Mouse (Mus musculus) forebrain, embryonic 10.5 days (tissue): ENCODE measurements around the gene Mlycd. TPM values are rescaled to one million over a fixed set of nuclear protein-coding genes. Genes with fewer than 3 reads are reported as not detected.
A peak's percentile ranks its signal among the peaks of the same experiment; 100 is the strongest.

Source experiments
- DNase-seq: peaks from one replicate; pipeline ENCODE4 v3.0.0-alpha.2; 2017; ENCODE audit warnings: low spot score; ENCODE audit errors: extremely low spot score
- H3K27ac ChIP-seq: fragments of 300-500 bp; sonication (generic); 2 replicates; pipeline ENCODE4 v1.5.1; 2016; ENCODE audit warnings: mild to moderate bottlenecking
- H3K27me3 ChIP-seq: fragments of 300-500 bp; sonication (generic); 2 replicates; pipeline ENCODE4 v1.6.1; 2016; ENCODE audit warnings: mild to moderate bottlenecking; ENCODE audit not compliant: poor library complexity, severe bottlenecking
- H3K36me3 ChIP-seq: fragments of 300-500 bp; sonication (generic); replicated peaks from 2 replicates; pipeline ENCODE4 v1.6.1; 2016; ENCODE audit warnings: mild to moderate bottlenecking, moderate library complexity
- H3K4me1 ChIP-seq: fragments of 300-500 bp; sonication (generic); 2 replicates; pipeline ENCODE4 v1.6.1; 2016
- H3K4me3 ChIP-seq: fragments of 300-500 bp; sonication (generic); 2 replicates; pipeline ENCODE4 v1.5.1; 2016; ENCODE audit warnings: mild to moderate bottlenecking, moderate library complexity
- H3K9me3 ChIP-seq: fragments of 300-500 bp; sonication (generic); 2 replicates; pipeline ENCODE4 v1.6.1; 2016; ENCODE audit warnings: mild to moderate bottlenecking, moderate library complexity
- WGBS: fragments of 180-500 bp; shearing (Covaris S2); methylation state at CpG from one replicate; pipeline ENCODE4 v1.1.7; 2016; 5-methylcytosine and 5-hydroxymethylcytosine counted together
- polyA plus RNA-seq: library from polyadenylated mRNA; unstranded; fragments of >200 nt; fragmentation: Nextera tagmentation; extraction: Ambion mirVana; gene quantifications from 2 replicates; pipeline ENCODE4 v1.2.1, GENCODE M21; 2016

Mlycd gene
- polyA plus RNA-seq, 1 experiment from 2014 or later: 9.2 TPM

DNA sequence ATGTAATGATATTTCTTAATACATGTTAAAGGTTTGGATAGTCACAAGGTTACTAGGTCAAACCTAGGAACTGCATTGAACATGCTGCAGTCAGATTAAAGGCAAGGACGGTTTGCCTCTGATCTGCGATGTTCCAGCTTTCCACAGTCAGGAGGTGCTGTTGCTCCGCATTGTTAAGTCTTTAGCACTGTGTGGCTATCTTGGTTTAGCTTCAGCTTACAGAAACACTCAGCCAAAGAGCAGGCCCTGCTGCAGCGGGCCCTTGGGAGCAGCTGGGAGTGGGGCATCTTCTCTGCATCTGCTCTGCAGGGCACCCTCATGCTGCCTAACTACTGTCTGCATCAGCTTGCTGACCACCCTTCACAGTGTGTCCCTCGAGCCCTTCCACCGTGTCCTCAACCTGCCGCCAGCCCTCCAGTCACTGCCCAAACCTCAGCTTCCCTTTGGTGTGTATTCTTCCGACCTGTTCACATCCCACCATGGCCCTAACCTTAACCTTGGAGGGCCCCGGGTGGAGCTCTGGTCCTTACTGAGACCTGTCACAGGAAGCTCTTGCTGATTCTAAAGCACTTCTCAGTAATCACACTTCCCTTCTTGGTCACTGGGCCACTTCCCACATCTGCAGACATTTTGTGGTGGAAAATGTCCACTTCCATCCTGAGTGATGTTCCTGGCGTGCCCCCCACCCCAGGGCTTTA is 17.5 kb downstream of the Mlycd start:
- DNase-seq: no peak
- Histone ChIP-seq H3K27me3 (peaks cover 42% of the 10 kb centered on the region), H3K4me1 (peaks cover 16% of the 10 kb centered on the region), H3K4me3 (no peak overlapping the region), H3K9me3 (no peaks in the 10 kb centered on the region), H3K27ac (no peak overlapping the region), H3K36me3 (peaks cover 43% of the 10 kb centered on the region)
- WGBS: 56% methylated on average over 10 of the region's 10 CpGs

DNA sequence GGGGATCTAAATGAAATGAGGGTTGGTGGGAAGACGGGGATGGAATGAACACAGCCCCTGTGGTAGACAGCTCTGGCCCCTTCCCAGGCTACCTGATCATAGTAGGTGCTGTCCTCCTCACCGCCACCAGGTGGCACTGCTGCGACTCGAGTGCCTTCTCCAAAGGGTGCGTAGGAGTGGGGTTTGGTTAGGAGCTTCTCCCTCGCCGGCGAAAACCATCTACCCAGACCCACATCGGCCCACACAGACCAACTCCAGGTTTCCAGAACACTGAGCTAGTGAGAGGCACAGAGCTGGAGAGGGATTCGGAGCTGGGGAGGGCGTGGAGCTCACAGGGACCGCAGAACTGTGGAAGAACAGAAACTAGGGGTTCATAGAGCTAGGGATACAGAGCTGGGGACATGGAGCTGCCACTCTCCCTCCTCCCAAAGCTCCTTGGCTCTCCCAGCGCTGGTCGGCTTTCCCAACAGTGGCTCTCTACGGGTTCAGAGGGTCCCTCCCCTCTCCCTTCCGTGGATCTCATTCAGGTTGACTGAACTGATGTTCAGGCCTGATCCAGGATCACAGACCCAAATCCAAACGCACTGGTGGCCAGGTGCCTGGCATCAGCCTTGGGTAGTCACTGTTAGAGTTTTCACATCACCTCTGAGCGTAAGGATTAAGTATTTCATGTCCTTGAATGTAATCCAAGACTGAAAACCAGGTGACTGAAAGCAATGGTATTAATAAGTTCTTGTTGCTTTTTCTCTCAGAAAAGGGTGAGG is 18.2 kb downstream of the Mlycd start:
- Histone ChIP-seq H3K27ac (peak overlapping the region; percentile 66), H3K4me3 (peak overlapping the region; percentile 39), H3K4me1 (peaks cover 16% of the 10 kb centered on the region), H3K9me3 (no peaks in the 10 kb centered on the region), H3K27me3 (peaks cover 42% of the 10 kb centered on the region), H3K36me3 (peaks cover 36% of the 10 kb centered on the region)
- 12% methylated on average over 18 of the region's 18 CpGs for WGBS
- peak; percentile 82 for DNase-seq

DNA sequence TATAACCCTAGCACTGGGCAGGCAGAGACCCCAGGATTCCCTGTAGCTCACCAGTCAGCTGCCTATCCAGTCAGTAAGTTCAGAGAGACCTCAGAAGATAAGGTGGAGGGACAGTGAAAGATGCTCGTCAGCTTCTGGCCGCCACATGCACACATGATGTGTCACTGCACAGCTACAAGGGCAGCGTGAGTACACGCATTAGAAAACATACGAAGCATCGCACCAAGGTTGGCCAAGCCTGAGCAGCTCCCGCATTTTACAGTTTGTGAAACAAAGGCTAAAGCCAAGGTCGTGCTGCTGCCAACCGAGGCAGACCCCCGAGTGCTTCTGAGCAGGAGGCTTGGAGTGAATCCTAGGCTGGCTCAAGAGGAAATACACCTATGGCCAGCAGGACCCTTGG is 18.9 kb downstream of the Mlycd start:
- 85% methylated on average over 10 of the region's 10 CpGs for WGBS

DNA sequence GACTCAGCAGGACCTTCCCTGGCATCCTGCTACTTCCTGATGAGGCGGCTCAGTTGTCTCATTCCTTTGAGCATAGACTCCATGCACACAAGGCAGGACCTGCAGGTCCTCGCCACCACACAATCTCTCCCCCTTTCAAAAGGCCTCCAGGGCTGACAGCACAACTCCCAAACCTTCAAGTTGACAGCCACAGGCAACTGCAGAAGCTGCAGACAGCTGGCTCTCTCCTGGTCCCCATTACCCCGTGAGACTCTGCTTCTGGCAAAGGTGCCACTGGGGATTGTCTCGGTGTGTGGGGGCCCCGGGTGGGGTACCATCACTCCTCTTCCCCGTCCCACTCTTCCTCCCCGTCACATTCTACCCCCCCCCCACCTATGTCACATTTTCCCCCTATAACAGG is 25.6 kb downstream of the Mlycd start:
- H3K27me3 ChIP-seq: peaks cover 15% of the 10 kb centered on the region
- peaks cover 45% of the 10 kb centered on the region for H3K4me1 ChIP-seq
- DNase-seq: no peak
- H3K27ac ChIP-seq: no peak overlapping the region
- no peaks in the 10 kb centered on the region for H3K9me3 ChIP-seq
- WGBS: 75% methylated on average over 7 of the region's 7 CpGs
- no peak overlapping the region for H3K4me3 ChIP-seq
- H3K36me3 ChIP-seq: no peaks in the 10 kb centered on the region

More for the DNA sequence above, 18.9 kb downstream of the Mlycd start:
- no peak for DNase-seq
- H3K27me3 ChIP-seq: peaks cover 42% of the 10 kb centered on the region
- no peak overlapping the region for H3K4me3 ChIP-seq
- peaks cover 16% of the 10 kb centered on the region for H3K4me1 ChIP-seq
- H3K9me3 ChIP-seq: no peaks in the 10 kb centered on the region
- peaks cover 29% of the 10 kb centered on the region for H3K36me3 ChIP-seq
- H3K27ac ChIP-seq: no peak overlapping the region

DNA sequence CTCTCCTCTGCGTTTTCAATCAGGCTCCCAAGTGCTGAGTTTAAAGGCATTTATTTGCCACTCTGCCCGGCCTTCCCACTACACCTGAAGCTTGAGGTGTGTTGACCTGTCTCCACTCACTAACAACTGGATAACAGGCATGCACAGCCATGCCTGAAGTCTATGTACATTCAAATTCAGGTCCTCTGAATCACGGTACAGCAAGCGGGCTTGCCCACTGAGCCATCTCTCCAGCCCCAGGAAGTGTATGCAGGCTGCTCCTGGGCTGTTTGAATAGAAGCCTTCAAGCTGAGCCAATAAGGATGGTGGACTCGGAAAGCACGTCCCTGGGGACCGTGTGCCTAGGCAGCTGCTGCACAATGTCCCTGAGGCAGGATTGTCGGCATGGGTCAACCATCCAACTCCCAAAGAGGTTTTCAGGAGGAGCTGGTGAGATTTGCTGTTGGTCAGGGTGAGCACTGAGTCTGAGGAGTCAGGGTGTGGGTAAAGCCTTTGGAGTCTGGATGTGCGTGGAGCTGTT is 27.0 kb downstream of the Mlycd start:
- no peaks in the 10 kb centered on the region for H3K9me3 ChIP-seq
- no peak for DNase-seq
- WGBS: 61% methylated on average over 9 of the region's 9 CpGs
- peaks cover 1% of the 10 kb centered on the region for H3K27me3 ChIP-seq
- H3K27ac ChIP-seq: peak overlapping the region; percentile 40; the same call in 1 of the 2 replicates
- H3K4me1 ChIP-seq: peaks cover 37% of the 10 kb centered on the region
- no peaks in the 10 kb centered on the region for H3K36me3 ChIP-seq
- H3K4me3 ChIP-seq: no peak overlapping the region

DNA sequence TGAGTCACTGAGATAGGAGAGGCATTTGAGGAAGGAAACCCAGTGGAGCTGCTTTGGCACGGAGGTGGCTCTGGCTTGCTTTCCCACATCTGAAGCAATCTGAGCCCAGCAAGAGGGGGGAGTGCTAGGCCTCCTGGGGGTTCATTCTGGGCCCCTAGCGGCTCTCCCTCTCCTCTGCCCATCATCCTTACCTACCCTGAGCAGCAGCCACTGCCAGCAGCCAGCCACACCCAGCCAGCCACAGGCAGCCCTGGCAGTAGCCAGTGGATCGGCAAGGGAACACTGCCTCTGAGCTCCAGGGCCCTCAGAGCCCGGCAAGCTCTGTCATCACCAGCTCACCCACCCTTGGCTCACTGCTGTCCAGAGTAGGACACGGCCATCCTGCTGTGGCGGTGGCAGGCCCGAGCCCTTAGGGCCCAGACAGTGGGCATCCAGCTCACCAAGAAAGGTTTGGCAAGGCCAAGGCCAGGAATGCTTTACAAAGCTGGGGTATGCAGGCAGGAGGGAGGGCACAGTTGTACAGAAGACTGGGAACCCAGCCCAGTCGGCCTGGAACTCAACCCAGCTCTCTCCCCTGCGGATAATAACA is 27.5 kb downstream of the Mlycd start:
- H3K4me1 ChIP-seq: peaks cover 36% of the 10 kb centered on the region

DNA sequence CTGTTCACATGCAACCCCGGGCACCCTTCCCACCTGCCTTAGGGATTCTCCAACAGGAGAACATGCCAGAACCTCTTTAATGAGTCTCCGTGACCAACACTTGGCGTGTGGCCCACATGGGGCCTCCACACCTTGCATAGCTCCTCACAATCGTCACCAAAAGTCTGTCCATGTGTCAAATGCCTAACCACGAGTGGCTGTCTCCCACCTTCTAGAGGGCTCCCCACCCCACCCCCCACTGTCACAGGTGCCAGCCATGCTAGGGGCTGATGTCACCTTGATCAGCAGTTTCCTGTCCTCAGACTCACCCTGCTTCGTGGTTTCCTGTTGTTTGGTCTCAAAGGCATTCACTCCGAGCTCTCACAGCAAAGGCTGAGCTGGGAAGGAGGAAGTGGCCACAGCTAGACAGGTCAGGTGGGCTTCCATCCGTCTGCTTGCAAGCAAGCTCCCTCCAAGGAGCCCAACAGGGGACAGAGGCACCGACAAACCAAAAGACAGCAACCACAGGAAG is 29.0 kb downstream of the Mlycd start:
- H3K27me3 ChIP-seq: no peaks in the 10 kb centered on the region
- peaks cover 43% of the 10 kb centered on the region for H3K4me1 ChIP-seq

More for the DNA sequence above, 27.5 kb downstream of the Mlycd start:
- no peaks in the 10 kb centered on the region for H3K9me3 ChIP-seq
- no peaks in the 10 kb centered on the region for H3K36me3 ChIP-seq
- peak overlapping the region; percentile 40 for H3K27ac ChIP-seq
- 65% methylated on average over 9 of the region's 9 CpGs for WGBS
- no peak overlapping the region for H3K4me3 ChIP-seq
- DNase-seq: no peak
- no peaks in the 10 kb centered on the region; the same call in 1 of the 2 replicates for H3K27me3 ChIP-seq

DNA sequence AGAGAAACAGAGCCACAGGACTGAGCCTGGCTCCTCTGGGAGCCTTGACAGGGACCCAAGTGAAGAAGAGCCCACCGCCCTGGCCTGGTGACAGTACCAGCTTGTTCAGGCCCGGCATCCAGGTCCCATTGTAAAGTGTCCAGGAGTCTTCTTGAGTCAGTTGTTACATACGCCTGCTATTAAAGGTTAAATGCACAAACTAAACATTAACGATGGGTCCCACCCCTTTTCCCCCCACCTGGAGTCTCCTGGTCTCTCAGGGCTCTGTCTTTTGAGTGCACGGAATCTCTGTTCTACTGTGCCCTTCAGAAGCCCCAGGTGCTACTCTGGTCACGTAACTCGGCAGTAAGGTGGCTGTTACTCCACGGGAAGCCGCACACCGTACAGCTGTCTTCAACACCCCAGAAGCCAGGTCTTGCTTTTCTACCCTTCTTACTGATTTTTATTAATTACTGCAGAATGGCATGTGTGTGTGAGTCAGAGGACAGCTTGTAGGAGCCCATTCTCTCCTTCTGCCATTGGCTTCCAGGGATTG is 29.6 kb downstream of the Mlycd start:
- WGBS: 87% methylated on average over 10 of the region's 10 CpGs
- peak overlapping the region; percentile 53 for H3K27ac ChIP-seq
- no peak for DNase-seq
- H3K4me3 ChIP-seq: no peak overlapping the region
- no peaks in the 10 kb centered on the region for H3K27me3 ChIP-seq
- H3K4me1 ChIP-seq: peaks cover 38% of the 10 kb centered on the region
- H3K36me3 ChIP-seq: no peaks in the 10 kb centered on the region
- H3K9me3 ChIP-seq: no peaks in the 10 kb centered on the region

More for the DNA sequence above, 29.0 kb downstream of the Mlycd start:
- no peak for DNase-seq
- Histone ChIP-seq H3K27ac (no peak overlapping the region), H3K36me3 (no peaks in the 10 kb centered on the region), H3K9me3 (no peaks in the 10 kb centered on the region), H3K4me3 (no peak overlapping the region)
- 79% methylated on average over 9 of the region's 9 CpGs for WGBS

DNA sequence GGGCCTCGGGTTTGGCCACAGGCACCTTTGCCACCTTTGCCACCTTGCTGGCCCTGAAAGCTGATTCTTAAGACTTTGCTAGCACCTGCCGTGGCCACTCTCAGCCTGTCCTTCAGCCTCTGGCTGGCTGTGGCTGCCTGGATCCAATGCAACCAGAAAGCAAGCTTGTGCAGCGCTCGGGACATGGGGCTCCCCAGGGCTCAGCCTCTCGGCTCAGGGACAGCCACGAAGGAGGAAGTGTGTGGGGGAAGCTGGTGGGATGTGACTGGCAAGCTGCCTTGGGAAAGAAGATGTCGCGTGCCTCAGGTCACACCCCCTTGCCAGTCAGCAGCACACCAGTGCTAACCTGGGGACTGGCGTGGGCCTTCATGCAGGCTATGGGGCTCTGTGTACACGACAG is 30.1 kb downstream of the Mlycd start:
- Histone ChIP-seq H3K4me3 (no peak overlapping the region), H3K9me3 (no peaks in the 10 kb centered on the region), H3K4me1 (peaks cover 33% of the 10 kb centered on the region), H3K36me3 (no peaks in the 10 kb centered on the region), H3K27me3 (no peaks in the 10 kb centered on the region), H3K27ac (peak overlapping the region; percentile 53)
- WGBS: 84% methylated on average over 10 of the region's 10 CpGs
- DNase-seq: no peak

DNA sequence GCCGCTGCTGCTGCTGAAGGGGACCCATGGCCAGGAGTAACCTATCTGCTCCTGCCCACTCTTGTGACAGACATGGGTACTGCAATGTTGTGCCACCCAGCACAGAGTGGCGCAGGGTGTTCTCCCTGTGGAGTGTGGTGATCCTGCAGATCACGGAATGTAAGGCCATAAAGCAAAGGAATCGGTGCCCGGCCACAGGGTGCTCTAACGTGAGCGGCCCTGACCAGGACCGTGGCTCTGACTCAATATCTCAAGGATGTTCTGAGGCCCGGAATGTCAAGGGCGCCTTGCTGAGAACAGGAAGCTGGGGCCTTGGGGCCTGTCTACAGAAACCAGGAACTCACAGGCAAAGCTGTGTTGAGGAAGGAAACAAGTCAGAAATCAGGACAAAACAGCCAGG is 30.9 kb downstream of the Mlycd start:
- no peaks in the 10 kb centered on the region for H3K9me3 ChIP-seq
- no peak for DNase-seq
- WGBS: 91% methylated on average over 10 of the region's 10 CpGs
- H3K27me3 ChIP-seq: no peaks in the 10 kb centered on the region
- no peak overlapping the region for H3K27ac ChIP-seq
- peaks cover 29% of the 10 kb centered on the region for H3K4me1 ChIP-seq
- no peak overlapping the region for H3K4me3 ChIP-seq
- no peaks in the 10 kb centered on the region for H3K36me3 ChIP-seq

DNA sequence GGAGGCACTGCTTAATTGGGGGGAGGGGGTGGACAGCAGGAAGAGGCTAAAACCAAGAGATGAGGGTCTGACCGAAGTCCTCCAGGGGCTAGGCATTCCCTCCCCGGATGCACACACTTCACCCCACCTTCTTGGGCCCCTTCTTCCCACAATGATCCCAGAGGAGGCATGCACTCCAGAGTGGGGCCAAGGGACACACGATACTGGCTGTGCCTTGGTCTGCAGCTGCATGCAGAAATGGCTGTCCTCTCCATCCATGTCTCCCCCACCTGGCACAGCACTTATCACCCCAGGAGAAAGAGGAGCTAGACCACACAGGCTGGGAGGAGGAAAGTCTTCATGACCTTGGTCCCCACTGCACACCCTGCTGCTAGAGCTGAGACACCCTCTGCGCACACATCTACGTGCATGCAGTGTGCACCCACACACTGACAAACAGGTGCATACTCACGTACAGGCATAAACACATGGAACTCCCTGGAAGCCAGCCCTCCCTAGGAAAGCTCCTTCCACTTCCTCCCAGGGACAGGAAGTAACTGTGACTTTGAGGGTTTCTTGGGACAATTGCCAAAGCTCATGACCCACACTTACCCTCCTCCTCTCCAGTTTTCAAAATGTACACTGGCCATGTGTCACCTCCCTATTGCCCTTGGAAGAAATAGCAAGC is 31.5 kb downstream of the Mlycd start:
- Histone ChIP-seq H3K4me1 (peaks cover 23% of the 10 kb centered on the region), H3K4me3 (no peak overlapping the region), H3K36me3 (no peaks in the 10 kb centered on the region), H3K27me3 (no peaks in the 10 kb centered on the region), H3K9me3 (no peaks in the 10 kb centered on the region), H3K27ac (no peak overlapping the region)
- 88% methylated on average over 6 of the region's 6 CpGs for WGBS
- DNase-seq: no peak
